Mouse (Mus musculus): ENCODE measurements around the gene Adgrb2. TPM values are rescaled to one million over a fixed set of nuclear protein-coding genes. Genes with fewer than 3 reads are reported as not detected.

Adgrb2 gene
- polyA plus RNA-seq (2015; fragmentation: Nextera tagmentation; extraction: Ambion mirVana): 11.9 and 15.5 TPM in 2 replicates

DNA sequence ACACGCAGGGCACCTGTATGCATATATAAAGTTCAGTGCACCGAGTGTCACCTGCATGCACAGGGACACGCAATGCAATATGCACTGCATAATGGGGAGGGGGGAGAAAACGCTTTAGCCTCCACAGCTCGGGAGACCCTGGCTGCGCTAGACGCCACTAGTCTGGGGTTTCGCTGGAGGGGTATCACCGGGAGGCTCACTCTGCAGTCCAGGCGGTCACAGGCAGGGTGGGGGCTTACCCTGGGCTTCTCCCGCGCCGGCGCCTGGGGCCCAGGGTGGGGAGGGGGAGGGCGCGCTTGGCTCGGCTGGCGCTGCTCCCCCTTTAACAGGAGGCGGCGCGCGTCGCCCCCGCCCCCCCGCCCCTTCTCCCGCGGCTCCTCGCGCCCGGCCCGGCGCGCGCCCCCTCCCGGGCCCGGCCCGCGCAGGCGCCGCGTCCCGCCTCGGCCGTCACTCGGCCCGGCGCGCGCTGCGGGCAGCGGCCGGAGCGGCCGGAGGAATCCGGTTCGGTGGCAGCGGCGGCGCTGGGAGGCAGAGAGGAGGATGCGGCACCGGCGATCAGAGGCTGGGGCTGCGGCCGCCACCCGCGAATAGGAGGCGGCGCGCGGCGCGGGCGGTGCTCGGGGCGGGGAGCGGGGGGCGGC, at the start of gene Adgrb2:
TSS of gene Adgrb2 (plus strand) at position 450 of the 641 bp plus-strand sequence.
- Histone ChIP-seq H3K27me3 (replicated peaks) (peaks cover 14% of the 10 kb centered on the region; the same call in 1 of the 2 replicates), H3K4me3 (replicated peaks) (peak within 1 kb of the TSS; percentile 82)
- under 1% methylated on average over 27 of the region's 77 CpGs for WGBS

GRCm38 (mm10) chr4:129951359-129951821, 33.3 kb upstream of the Adgrb2 start:
- Histone ChIP-seq H3K36me3 (no peaks in the 10 kb centered on the region), H3K4me2 (no peak overlapping the region), H3K4me1 (no peaks in the 10 kb centered on the region), H3K27ac (replicated peaks) (no peak overlapping the region), H3K9me3 (replicated peaks) (no peaks in the 10 kb centered on the region), H3K4me3 (replicated peaks) (no peak overlapping the region), H3K9ac (replicated peaks) (no peak overlapping the region), H3K27me3 (replicated peaks) (no peaks in the 10 kb centered on the region; the same call in none of the 2 replicates)
- WGBS: 76% methylated on average over 6 of the region's 6 CpGs
- no peak for ATAC-seq (ENCODE audit: low FRiP score)

More for the DNA sequence above, at the start of gene Adgrb2:
- Histone ChIP-seq H3K4me2 (peak within 1 kb of the TSS; percentile 86), H3K9ac (replicated peaks) (peak within 1 kb of the TSS; percentile 85), H3K9me3 (replicated peaks) (no peaks in the 10 kb centered on the region), H3K36me3 (no peaks in the 10 kb centered on the region), H3K4me1 (peaks cover 64% of the 10 kb centered on the region), H3K27ac (replicated peaks) (peak within 1 kb of the TSS; percentile 87)
- ATAC-seq (ENCODE audit: low FRiP score): peak; percentile 33

GRCm38 (mm10) chr4:129952241-129952810, 32.3 kb upstream of the Adgrb2 start:
- no peak for ATAC-seq (ENCODE audit: low FRiP score)
- no peaks in the 10 kb centered on the region for H3K36me3 ChIP-seq
- H3K4me3 ChIP-seq (replicated peaks): no peak overlapping the region
- no peak overlapping the region for H3K27ac ChIP-seq (replicated peaks)
- no peak overlapping the region for H3K9ac ChIP-seq (replicated peaks)
- no peaks in the 10 kb centered on the region; the same call in 1 of the 2 replicates for H3K27me3 ChIP-seq (replicated peaks)
- WGBS: 66% methylated on average over 5 of the region's 5 CpGs
- no peaks in the 10 kb centered on the region for H3K9me3 ChIP-seq (replicated peaks)
- no peak overlapping the region for H3K4me2 ChIP-seq
- H3K4me1 ChIP-seq: no peaks in the 10 kb centered on the region

- no peak overlapping the region for H3K9ac ChIP-seq (replicated peaks)
- no peaks in the 10 kb centered on the region for H3K9me3 ChIP-seq (replicated peaks)
- no peaks in the 10 kb centered on the region; the same call in 1 of the 2 replicates for H3K4me1 ChIP-seq
- no peaks in the 10 kb centered on the region for H3K36me3 ChIP-seq
- H3K4me3 ChIP-seq (replicated peaks): no peak overlapping the region
- no peak for ATAC-seq (ENCODE audit: low FRiP score)
- WGBS: 60% methylated on average over 2 of the region's 2 CpGs
- no peaks in the 10 kb centered on the region for H3K27me3 ChIP-seq (replicated peaks)
- H3K4me2 ChIP-seq: no peak overlapping the region
- no peak overlapping the region for H3K27ac ChIP-seq (replicated peaks)
Observed at GRCm38 (mm10) chr4:129954527-129954926, 30.1 kb upstream of the Adgrb2 start.

DNA sequence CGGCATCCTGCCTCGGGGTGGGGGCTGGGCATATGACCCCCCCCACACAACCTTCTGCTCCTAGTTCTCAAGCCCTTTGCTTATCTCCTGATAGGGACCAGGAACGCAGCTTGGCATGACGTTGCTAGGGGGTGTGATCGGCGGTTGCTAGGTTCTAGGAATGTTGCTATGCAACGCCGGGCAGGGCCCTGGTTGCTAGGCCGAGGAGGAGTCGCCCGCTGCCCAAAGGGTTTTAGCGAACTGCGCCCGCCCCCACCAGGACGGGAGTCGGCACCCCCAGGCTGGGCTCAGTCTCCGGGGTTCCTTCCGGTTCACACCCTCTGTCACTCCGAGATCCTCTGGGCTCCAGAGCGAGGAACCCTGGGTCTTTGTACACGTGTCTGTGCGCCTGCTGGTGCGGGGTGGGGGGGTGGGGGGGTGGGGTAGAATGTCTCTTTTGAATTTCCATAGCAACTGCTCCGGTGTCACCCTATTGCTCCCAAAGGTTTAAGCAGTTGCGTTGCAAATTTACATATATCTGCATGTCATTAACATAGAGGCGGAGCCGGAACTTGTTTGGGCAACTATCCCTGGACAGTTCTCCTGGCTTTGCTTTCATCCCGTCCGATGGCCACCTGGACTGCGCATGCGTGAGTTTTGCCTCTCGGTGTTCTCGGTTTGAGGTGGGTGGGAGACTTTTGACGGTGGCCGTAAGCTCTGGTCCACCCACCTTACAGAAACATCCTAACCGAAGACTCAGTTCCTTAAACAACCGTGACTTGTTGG, 24.3 kb upstream of the Adgrb2 start:
- Histone ChIP-seq H3K27ac (replicated peaks) (peak overlapping the region; percentile 80), H3K9ac (replicated peaks) (peak overlapping the region; percentile 53), H3K4me2 (peak overlapping the region; percentile 94), H3K36me3 (no peaks in the 10 kb centered on the region), H3K27me3 (replicated peaks) (no peaks in the 10 kb centered on the region), H3K4me1 (peaks cover 28% of the 10 kb centered on the region), H3K4me3 (replicated peaks) (peak overlapping the region; percentile 46), H3K9me3 (replicated peaks) (no peaks in the 10 kb centered on the region)
- ATAC-seq (ENCODE audit: low FRiP score): peak; percentile 79
- WGBS: under 1% methylated on average over 37 of the region's 37 CpGs

DNA sequence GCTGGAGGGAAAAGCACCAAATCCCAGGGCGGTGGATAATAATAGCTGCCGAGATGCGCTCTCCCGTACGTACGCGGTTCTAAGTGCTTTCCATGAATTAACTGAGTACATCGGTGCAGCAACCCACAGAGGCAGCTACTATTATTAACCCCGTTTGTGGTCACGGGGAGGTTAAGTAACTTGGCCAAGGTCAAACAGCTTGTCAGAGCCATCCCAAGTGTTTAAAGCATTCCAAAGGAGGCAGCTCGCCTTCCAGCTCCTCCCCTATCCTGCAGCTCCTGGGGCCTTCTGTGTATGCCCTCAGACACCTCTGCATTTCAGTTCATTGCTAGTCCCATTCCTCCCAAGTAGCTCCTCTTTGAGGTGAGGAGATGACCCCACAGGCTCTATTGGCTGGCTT, 19.4 kb upstream of the Adgrb2 start:
- no peak for ATAC-seq (ENCODE audit: low FRiP score)
- Histone ChIP-seq H3K27me3 (replicated peaks) (no peaks in the 10 kb centered on the region), H3K4me2 (no peak overlapping the region), H3K27ac (replicated peaks) (peak overlapping the region; percentile 83), H3K4me3 (replicated peaks) (no peak overlapping the region), H3K9ac (replicated peaks) (no peak overlapping the region), H3K4me1 (peaks cover 48% of the 10 kb centered on the region), H3K9me3 (replicated peaks) (no peaks in the 10 kb centered on the region), H3K36me3 (no peaks in the 10 kb centered on the region)
- 45% methylated on average over 11 of the region's 11 CpGs for WGBS

DNA sequence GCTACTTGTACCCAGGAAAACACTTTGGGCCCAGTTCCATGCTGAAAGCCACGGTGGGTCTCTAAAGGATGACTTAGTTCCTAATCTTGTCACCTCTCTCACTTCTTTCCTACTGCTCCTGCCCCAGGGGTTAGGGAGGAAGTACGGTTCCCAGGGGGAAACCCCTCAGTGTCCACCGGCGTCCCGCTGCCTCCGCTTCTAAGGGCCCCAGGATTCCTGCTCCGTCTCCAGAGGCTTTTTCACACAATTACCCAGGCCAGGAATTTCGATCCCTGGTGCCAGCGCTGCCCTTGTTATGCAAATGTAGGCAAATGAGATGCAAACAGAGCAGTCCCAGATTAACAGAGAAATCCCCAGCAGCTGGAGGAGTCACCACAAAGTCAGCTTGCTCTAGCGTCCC, 18.5 kb upstream of the Adgrb2 start:
- Histone ChIP-seq H3K36me3 (no peaks in the 10 kb centered on the region), H3K27ac (replicated peaks) (peak overlapping the region; percentile 83), H3K4me3 (replicated peaks) (no peak overlapping the region), H3K27me3 (replicated peaks) (no peaks in the 10 kb centered on the region), H3K9ac (replicated peaks) (no peak overlapping the region), H3K9me3 (replicated peaks) (no peaks in the 10 kb centered on the region), H3K4me2 (peak overlapping the region; percentile 1; the same call in 1 of the 2 replicates), H3K4me1 (peaks cover 49% of the 10 kb centered on the region)
- 13% methylated on average over 10 of the region's 10 CpGs for WGBS
- no peak for ATAC-seq (ENCODE audit: low FRiP score)

GRCm38 (mm10) chr4:129967024-129968014, 17.4 kb upstream of the Adgrb2 start:
- peaks cover 52% of the 10 kb centered on the region for H3K4me1 ChIP-seq
- WGBS: 15% methylated on average over 13 of the region's 13 CpGs
- peak overlapping the region; percentile 83 for H3K27ac ChIP-seq (replicated peaks)
- no peaks in the 10 kb centered on the region for H3K27me3 ChIP-seq (replicated peaks)
- no peak overlapping the region for H3K4me3 ChIP-seq (replicated peaks)
- no peaks in the 10 kb centered on the region for H3K36me3 ChIP-seq
- peak overlapping the region; percentile 21; the same call in 1 of the 2 replicates for H3K4me2 ChIP-seq
- ATAC-seq (ENCODE audit: low FRiP score): peak; percentile 82
- no peaks in the 10 kb centered on the region for H3K9me3 ChIP-seq (replicated peaks)
- H3K9ac ChIP-seq (replicated peaks): no peak overlapping the region

GRCm38 (mm10) chr4:129970168-129970567, 14.5 kb upstream of the Adgrb2 start:
- Histone ChIP-seq H3K27ac (replicated peaks) (0 out of 2 replicates have a peak overlapping the region, but pooled peaks have one; percentile 33), H3K4me2 (no peak overlapping the region), H3K9me3 (replicated peaks) (no peaks in the 10 kb centered on the region), H3K9ac (replicated peaks) (no peak overlapping the region), H3K4me1 (peaks cover 63% of the 10 kb centered on the region), H3K4me3 (replicated peaks) (no peak overlapping the region), H3K36me3 (no peaks in the 10 kb centered on the region), H3K27me3 (replicated peaks) (no peaks in the 10 kb centered on the region; the same call in 1 of the 2 replicates)
- 36% methylated on average over 8 of the region's 8 CpGs for WGBS
- ATAC-seq (ENCODE audit: low FRiP score): no peak

- Histone ChIP-seq H3K4me2 (no peak overlapping the region), H3K9ac (replicated peaks) (no peak overlapping the region), H3K27me3 (replicated peaks) (no peaks in the 10 kb centered on the region; the same call in 1 of the 2 replicates), H3K36me3 (no peaks in the 10 kb centered on the region), H3K27ac (replicated peaks) (no peak overlapping the region), H3K4me1 (peaks cover 59% of the 10 kb centered on the region), H3K4me3 (replicated peaks) (no peak overlapping the region), H3K9me3 (replicated peaks) (no peaks in the 10 kb centered on the region)
- no peak for ATAC-seq (ENCODE audit: low FRiP score)
- WGBS: 50% methylated on average over 11 of the region's 11 CpGs
Observed at GRCm38 (mm10) chr4:129970861-129971260, 13.8 kb upstream of the Adgrb2 start.

GRCm38 (mm10) chr4:129971989-129972388, 12.7 kb upstream of the Adgrb2 start:
- H3K4me3 ChIP-seq (replicated peaks): no peak overlapping the region
- H3K27ac ChIP-seq (replicated peaks): no peak overlapping the region
- ATAC-seq (ENCODE audit: low FRiP score): no peak
- no peak overlapping the region for H3K4me2 ChIP-seq
- H3K9ac ChIP-seq (replicated peaks): no peak overlapping the region
- 38% methylated on average over 7 of the region's 7 CpGs for WGBS
- peaks cover 4% of the 10 kb centered on the region for H3K27me3 ChIP-seq (replicated peaks)
- peaks cover 49% of the 10 kb centered on the region for H3K4me1 ChIP-seq
- no peaks in the 10 kb centered on the region for H3K9me3 ChIP-seq (replicated peaks)
- no peaks in the 10 kb centered on the region for H3K36me3 ChIP-seq

Data from neural tube, embryonic 15.5 days (tissue).